Mouse (Mus musculus) E14TG2a.4 (cell line): ENCODE measurements around the gene Tulp4.

Source experiments
- H3K27me3 ChIP-seq: 2 replicates; pipeline ENCODE4 v1.6.1; 2014; ENCODE audit warnings: low read length, control low read depth; ENCODE audit not compliant: insufficient read depth
- H3K36me3 ChIP-seq: 2 replicates; pipeline ENCODE4 v1.6.1; 2014; ENCODE audit warnings: low read length, control low read depth; ENCODE audit not compliant: insufficient read depth
- H3K4me1 ChIP-seq: replicated peaks from 2 replicates; pipeline ENCODE4 v1.6.1; 2014; ENCODE audit warnings: low read depth, low read length, control low read depth
- H3K4me3 ChIP-seq: replicated peaks from 2 replicates; pipeline ENCODE4 v1.5.1; 2014; ENCODE audit warnings: mild to moderate bottlenecking, low read length
- H3K9me3 ChIP-seq: 2 replicates; pipeline ENCODE4 v1.6.1; 2014; ENCODE audit warnings: low read length, control low read depth
- CTCF ChIP-seq: conservative IDR thresholded peaks from 2 replicates; pipeline ENCODE4 v1.5.1; 2014; ENCODE audit warnings: low read length
- NANOG ChIP-seq: IDR thresholded peaks from 2 replicates; pipeline ENCODE4 v1.6.1; 2014; ENCODE audit warnings: borderline replicate concordance, low read length, mixed read lengths
- POU5F1 ChIP-seq: IDR thresholded peaks from 2 replicates; pipeline ENCODE4 v1.6.1; 2014; ENCODE audit warnings: low read length, borderline replicate concordance

Gene Tulp4

GRCm38 (mm10) chr17:6083323-6083890, 22.8 kb upstream of the Tulp4 start:
- TF ChIP-seq CTCF (no peak), POU5F1 (no peak), NANOG (no peak)
- Histone ChIP-seq H3K4me1 (peaks cover 11% of the 10 kb centered on the region), H3K4me3 (no peak overlapping the region), H3K36me3 (peaks cover 63% of the 10 kb centered on the region), H3K27me3 (no peaks in the 10 kb centered on the region), H3K9me3 (no peaks in the 10 kb centered on the region)

GRCm38 (mm10) chr17:6091604-6092003, 14.6 kb upstream of the Tulp4 start:
- Histone ChIP-seq H3K4me3 (no peak overlapping the region), H3K9me3 (no peaks in the 10 kb centered on the region), H3K27me3 (no peaks in the 10 kb centered on the region), H3K4me1 (peaks cover 6% of the 10 kb centered on the region; the same call in 1 of the 2 replicates), H3K36me3 (peaks cover 34% of the 10 kb centered on the region)
- no peak for TF ChIP-seq CTCF
- TF ChIP-seq POU5F1: no peak

- no peak overlapping the region for H3K4me3 ChIP-seq
- no peaks in the 10 kb centered on the region for H3K9me3 ChIP-seq
- no peak for TF ChIP-seq NANOG
- TF ChIP-seq CTCF: no peak
- TF ChIP-seq POU5F1: no peak
- H3K36me3 ChIP-seq: peaks cover 12% of the 10 kb centered on the region
- H3K27me3 ChIP-seq: no peaks in the 10 kb centered on the region
- peaks cover 6% of the 10 kb centered on the region; the same call in 1 of the 2 replicates for H3K4me1 ChIP-seq
Observed at GRCm38 (mm10) chr17:6095579-6095978, 10.7 kb upstream of the Tulp4 start.

GRCm38 (mm10) chr17:6097884-6098283, 8.4 kb upstream of the Tulp4 start:
- Histone ChIP-seq H3K4me3 (no peak overlapping the region), H3K4me1 (no peaks in the 10 kb centered on the region), H3K9me3 (no peaks in the 10 kb centered on the region), H3K27me3 (peaks cover 7% of the 10 kb centered on the region; the same call in 1 of the 2 replicates), H3K36me3 (no peaks in the 10 kb centered on the region)
- TF ChIP-seq NANOG (no peak), CTCF (peak; percentile 81)

GRCm38 (mm10) chr17:6102287-6102686, 4.0 kb upstream of the Tulp4 start:
- Histone ChIP-seq H3K4me3 (no peak overlapping the region), H3K4me1 (peaks cover 6% of the 10 kb centered on the region; the same call in 1 of the 2 replicates)
- no peak for TF ChIP-seq CTCF
- no peak for TF ChIP-seq POU5F1
- no peak for TF ChIP-seq NANOG

GRCm38 (mm10) chr17:6103566-6103965, 2.7 kb upstream of the Tulp4 start:
- no peak for TF ChIP-seq CTCF
- no peak for TF ChIP-seq NANOG
- TF ChIP-seq POU5F1: no peak
- H3K9me3 ChIP-seq: no peaks in the 10 kb centered on the region
- H3K36me3 ChIP-seq: no peaks in the 10 kb centered on the region
- H3K4me3 ChIP-seq: no peak overlapping the region
- H3K27me3 ChIP-seq: peaks cover 50% of the 10 kb centered on the region
- peaks cover 15% of the 10 kb centered on the region for H3K4me1 ChIP-seq

More at GRCm38 (mm10) chr17:6102287-6102686, 4.0 kb upstream of the Tulp4 start:
- Histone ChIP-seq H3K36me3 (no peaks in the 10 kb centered on the region), H3K27me3 (peaks cover 37% of the 10 kb centered on the region), H3K9me3 (no peaks in the 10 kb centered on the region)

- peak overlapping the region; percentile 84 for H3K4me3 ChIP-seq
- H3K36me3 ChIP-seq: no peaks in the 10 kb centered on the region; the same call in 1 of the 2 replicates
- TF ChIP-seq CTCF (no peak), NANOG (no peak), POU5F1 (no peak)
- H3K27me3 ChIP-seq: peaks cover 58% of the 10 kb centered on the region
- no peaks in the 10 kb centered on the region for H3K9me3 ChIP-seq
- H3K4me1 ChIP-seq: peaks cover 15% of the 10 kb centered on the region
Observed at GRCm38 (mm10) chr17:6107015-6107601, 871 bp downstream of the Tulp4 start.

- Histone ChIP-seq H3K36me3 (no peaks in the 10 kb centered on the region; the same call in 1 of the 2 replicates), H3K27me3 (peaks cover 49% of the 10 kb centered on the region), H3K4me1 (peaks cover 15% of the 10 kb centered on the region), H3K4me3 (peak overlapping the region; percentile 84; the same call in 1 of the 2 replicates), H3K9me3 (no peaks in the 10 kb centered on the region)
- TF ChIP-seq CTCF (no peak), POU5F1 (no peak), NANOG (no peak)
Observed at GRCm38 (mm10) chr17:6108175-6108574, 1.9 kb downstream of the Tulp4 start.

- TF ChIP-seq NANOG: no peak
- no peak for TF ChIP-seq POU5F1
- TF ChIP-seq CTCF: peak; percentile 30
- no peak overlapping the region for H3K4me3 ChIP-seq
- H3K4me1 ChIP-seq: peaks cover 11% of the 10 kb centered on the region
- H3K27me3 ChIP-seq: peaks cover 25% of the 10 kb centered on the region
- no peaks in the 10 kb centered on the region for H3K9me3 ChIP-seq
- H3K36me3 ChIP-seq: no peaks in the 10 kb centered on the region; the same call in 1 of the 2 replicates
Observed at GRCm38 (mm10) chr17:6110956-6111355, 4.7 kb downstream of the Tulp4 start.
